Mouse (Mus musculus) heart, embryonic 13.5 days (tissue): ENCODE results near the gene Zfp654. TPM values are rescaled to one million over a fixed set of nuclear protein-coding genes. Genes with fewer than 3 reads are reported as not detected.

ENCODE experiments used
- ATAC-seq: fragments of 200-750 bp; cut with Nextera tagmentation; 2 replicates; pipeline ENCODE4 v1.8.0; 2017; ENCODE audit warnings: moderate TSS enrichment; ENCODE audit not compliant: insufficient number of reproducible peaks, low FRiP score, low TSS enrichment; ENCODE audit errors: extremely low read depth
- H3K27ac ChIP-seq: fragments of 300-500 bp; sonication (generic); replicated peaks from 2 replicates; pipeline ENCODE4 v1.5.1; 2015; ENCODE audit warnings: moderate library complexity, mild to moderate bottlenecking, inconsistent platforms
- H3K27me3 ChIP-seq: fragments of 300-500 bp; sonication (generic); replicated peaks from 2 replicates; pipeline ENCODE4 v1.6.1; 2015; ENCODE audit warnings: mild to moderate bottlenecking, inconsistent platforms
- H3K36me3 ChIP-seq: fragments of 300-500 bp; sonication (generic); 2 replicates; pipeline ENCODE4 v1.6.1; 2015; ENCODE audit warnings: mild to moderate bottlenecking, inconsistent platforms
- H3K4me1 ChIP-seq: fragments of 300-500 bp; sonication (generic); 2 replicates; pipeline ENCODE4 v1.6.1; 2015; ENCODE audit warnings: inconsistent platforms
- H3K4me2 ChIP-seq: fragments of 300-500 bp; sonication (generic); 2 replicates; pipeline ENCODE4 v1.6.1; 2015; ENCODE audit warnings: inconsistent platforms, mild to moderate bottlenecking, moderate library complexity
- H3K4me3 ChIP-seq: fragments of 300-500 bp; sonication (generic); 2 replicates; pipeline ENCODE4 v1.5.1; 2015; ENCODE audit warnings: moderate library complexity, mild to moderate bottlenecking, inconsistent platforms
- H3K9ac ChIP-seq: fragments of 300-500 bp; sonication (generic); 2 replicates; pipeline ENCODE4 v1.6.1; 2015; ENCODE audit warnings: inconsistent platforms, mild to moderate bottlenecking, moderate library complexity
- H3K9me3 ChIP-seq: fragments of 300-500 bp; sonication (generic); 2 replicates; pipeline ENCODE4 v1.6.1; 2016; ENCODE audit warnings: inconsistent platforms
- WGBS: fragments of 180-500 bp; shearing (Covaris S2); methylation state at CpG from one replicate; pipeline ENCODE4 v1.1.7; 2015; ENCODE audit warnings: mixed read lengths; 5-methylcytosine and 5-hydroxymethylcytosine counted together
- polyA plus RNA-seq: library from polyadenylated mRNA; unstranded; fragments of >200 nt; fragmentation: Nextera tagmentation; extraction: Ambion mirVana; gene quantifications from 2 replicates; pipeline ENCODE4 v1.2.1, GENCODE M21; 2015

Gene Zfp654
- polyA plus RNA-seq = 4.4 and 5.1 TPM in 2 replicates

DNA sequence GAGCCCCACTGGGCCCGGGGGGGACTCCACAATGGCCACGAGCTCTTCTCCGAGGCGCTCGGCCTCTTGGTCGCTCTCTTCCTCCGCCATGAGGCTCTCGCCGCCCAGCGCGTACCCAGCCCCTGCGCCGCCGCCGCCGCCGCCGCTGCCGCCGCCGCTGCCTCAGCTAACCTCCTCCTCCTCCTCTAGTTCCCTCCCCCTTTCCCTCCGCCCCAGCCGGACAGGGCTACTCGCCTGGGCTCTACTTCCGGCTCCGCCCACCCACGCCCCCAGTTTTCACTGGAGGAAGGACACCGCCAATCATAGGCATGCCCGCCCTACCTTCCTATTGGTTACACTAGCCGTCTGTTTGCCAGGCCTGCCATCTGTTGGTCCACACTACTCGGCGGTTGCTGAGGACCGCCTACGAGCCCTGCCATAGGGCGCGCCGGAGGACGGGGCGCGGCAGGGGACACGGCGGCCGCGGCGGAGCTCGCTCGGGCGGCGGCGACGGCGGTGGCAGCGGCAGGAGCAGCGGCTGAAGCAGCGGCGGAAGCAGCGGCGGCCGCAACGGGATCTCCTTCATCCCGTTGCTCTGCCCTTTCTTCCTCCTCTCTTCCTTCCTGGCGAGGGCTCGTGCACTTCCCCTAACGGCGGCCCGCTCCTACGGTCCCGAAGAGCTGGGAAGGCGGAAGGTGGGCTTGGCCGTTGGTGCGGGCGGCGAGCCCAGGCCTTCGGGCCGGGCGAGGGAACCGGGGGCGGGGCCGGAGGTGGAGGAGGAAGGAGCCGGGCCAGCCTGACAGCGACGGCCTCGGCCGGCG, at the start of gene Zfp654, which contains the start of gene Cggbp1:
Zfp654 (minus strand) TSS at position 90 of the 800 bp plus-strand sequence.
Cggbp1 (plus strand) TSS at position 434 of the 800 bp plus-strand sequence.
- under 1% methylated on average over 82 of the region's 85 CpGs for whole genome bisulfite sequencing
- Histone ChIP-seq H3K36me3 (peaks cover 27% of the 10 kb centered on the region), H3K4me2 (peak within 1 kb of the TSS; percentile 88), H3K27me3 (no peaks in the 10 kb centered on the region), H3K4me3 (peak within 1 kb of the TSS; percentile 95), H3K9me3 (no peaks in the 10 kb centered on the region), H3K27ac (peak within 1 kb of the TSS; percentile 99), H3K9ac (peak within 1 kb of the TSS; percentile 97), H3K4me1 (peaks cover 29% of the 10 kb centered on the region)
- ATAC-seq = peak; percentile 98

DNA sequence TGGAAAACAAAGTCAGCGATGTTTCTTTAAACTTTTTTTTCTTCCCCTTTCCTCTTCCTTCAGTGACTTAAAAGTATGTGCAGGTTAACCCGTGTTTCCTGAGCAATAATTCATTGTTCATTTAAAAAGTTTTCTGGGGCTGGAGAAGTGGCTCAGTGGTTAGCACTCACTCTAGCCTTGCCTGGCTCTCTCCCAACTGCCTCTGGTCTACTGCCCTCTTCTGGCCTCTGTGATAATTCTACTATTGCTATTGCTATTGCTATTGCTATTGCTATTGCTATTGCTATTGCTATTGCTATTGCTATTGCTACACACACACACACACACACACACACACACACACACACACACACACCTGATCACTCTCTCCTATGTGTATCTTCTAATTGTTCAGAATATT, 47.6 kb upstream of the Zfp654 start:
- H3K27me3 ChIP-seq = no peaks in the 10 kb centered on the region
- no peaks in the 10 kb centered on the region for H3K4me1 ChIP-seq
- WGBS = 69% methylated on average over 2 of the region's 2 CpGs

DNA sequence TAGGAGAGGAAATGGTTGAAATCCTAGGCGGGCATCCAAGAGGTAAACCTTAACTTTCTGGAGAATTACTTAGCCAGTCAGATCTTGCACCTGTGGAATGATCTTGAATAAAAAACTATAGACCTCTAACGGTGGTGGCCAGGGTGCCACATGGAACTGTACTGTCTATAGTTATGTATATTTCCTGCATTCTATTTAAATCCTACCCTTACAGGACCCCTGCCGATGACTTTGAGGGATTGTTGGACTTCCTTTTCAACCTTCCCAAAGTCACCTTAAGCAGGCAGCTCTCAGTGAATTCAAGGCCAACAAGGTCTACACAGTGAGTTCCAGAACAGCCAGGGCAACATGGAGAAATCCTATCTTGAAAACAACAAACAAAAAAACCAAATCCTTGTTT, 38.0 kb upstream of the Zfp654 start:
- H3K4me1 ChIP-seq = peaks cover 8% of the 10 kb centered on the region
- WGBS = 84% methylated on average over 3 of the region's 3 CpGs
- no peak for ATAC-seq

More for the DNA sequence above, 47.6 kb upstream of the Zfp654 start:
- Histone ChIP-seq H3K9ac (no peak overlapping the region), H3K4me2 (no peak overlapping the region), H3K4me3 (no peak overlapping the region), H3K27ac (no peak overlapping the region), H3K9me3 (no peaks in the 10 kb centered on the region), H3K36me3 (no peaks in the 10 kb centered on the region)
- ATAC-seq = no peak

GRCm38 (mm10) chr16:64885547-64885946, 34.1 kb upstream of the Zfp654 start:
- Histone ChIP-seq H3K4me2 (no peak overlapping the region), H3K27ac (no peak overlapping the region), H3K4me3 (no peak overlapping the region), H3K4me1 (peaks cover 16% of the 10 kb centered on the region), H3K9ac (no peak overlapping the region), H3K9me3 (peaks cover 11% of the 10 kb centered on the region; the same call in 1 of the 2 replicates), H3K36me3 (no peaks in the 10 kb centered on the region), H3K27me3 (no peaks in the 10 kb centered on the region)
- 41% methylated on average over 4 of the region's 4 CpGs for WGBS
- no peak for ATAC-seq

More for the DNA sequence above, 38.0 kb upstream of the Zfp654 start:
- peaks cover 11% of the 10 kb centered on the region; the same call in 1 of the 2 replicates for H3K9me3 ChIP-seq
- no peak overlapping the region for H3K27ac ChIP-seq
- no peaks in the 10 kb centered on the region for H3K27me3 ChIP-seq
- H3K9ac ChIP-seq = no peak overlapping the region
- no peaks in the 10 kb centered on the region for H3K36me3 ChIP-seq
- no peak overlapping the region for H3K4me2 ChIP-seq
- no peak overlapping the region for H3K4me3 ChIP-seq

GRCm38 (mm10) chr16:64885142-64885541, 33.7 kb upstream of the Zfp654 start:
- no peaks in the 10 kb centered on the region for H3K27me3 ChIP-seq
- H3K36me3 ChIP-seq = no peaks in the 10 kb centered on the region
- no peak overlapping the region for H3K27ac ChIP-seq
- ATAC-seq = no peak
- no peak overlapping the region for H3K4me3 ChIP-seq
- no peak overlapping the region for H3K4me2 ChIP-seq
- peaks cover 11% of the 10 kb centered on the region; the same call in 1 of the 2 replicates for H3K9me3 ChIP-seq
- WGBS = 32% methylated on average over 3 of the region's 3 CpGs
- H3K4me1 ChIP-seq = peaks cover 16% of the 10 kb centered on the region
- H3K9ac ChIP-seq = no peak overlapping the region

GRCm38 (mm10) chr16:64884420-64884838, 33.0 kb upstream of the Zfp654 start:
- Histone ChIP-seq H3K9me3 (peaks cover 9% of the 10 kb centered on the region; the same call in 1 of the 2 replicates), H3K4me3 (no peak overlapping the region), H3K27me3 (no peaks in the 10 kb centered on the region), H3K9ac (0 out of 2 replicates have a peak overlapping the region, but pooled peaks have one; percentile 19), H3K4me2 (peak overlapping the region; percentile 38), H3K36me3 (no peaks in the 10 kb centered on the region), H3K4me1 (peaks cover 16% of the 10 kb centered on the region), H3K27ac (no peak overlapping the region; the same call in 1 of the 2 replicates)
- WGBS = 4% methylated on average over 3 of the region's 3 CpGs
- ATAC-seq = no peak

DNA sequence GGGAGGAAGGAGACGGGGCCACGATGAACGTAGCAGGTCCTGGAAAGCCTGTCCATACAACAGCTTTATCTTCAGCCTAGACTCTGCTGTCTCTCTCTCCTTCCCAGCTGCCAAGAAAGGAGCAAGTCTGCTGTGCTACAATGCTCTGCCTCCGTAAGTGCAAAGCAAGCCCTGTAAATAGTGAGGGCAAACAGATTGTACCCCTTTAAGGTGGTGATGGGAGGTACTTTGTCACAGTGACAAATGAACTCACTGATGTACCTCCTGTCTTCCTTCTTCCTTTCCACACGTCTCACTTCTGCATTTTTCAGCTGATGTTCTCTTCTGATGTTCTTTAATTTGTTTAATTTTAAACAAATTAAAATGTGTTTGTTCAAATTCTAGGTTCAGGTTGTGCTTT, 32.4 kb upstream of the Zfp654 start:
- no peak for ATAC-seq
- H3K27me3 ChIP-seq = no peaks in the 10 kb centered on the region
- H3K36me3 ChIP-seq = no peaks in the 10 kb centered on the region
- peaks cover 16% of the 10 kb centered on the region for H3K4me1 ChIP-seq
- H3K9me3 ChIP-seq = peaks cover 5% of the 10 kb centered on the region; the same call in 1 of the 2 replicates
- no peak overlapping the region; the same call in 1 of the 2 replicates for H3K27ac ChIP-seq
- H3K9ac ChIP-seq = 0 out of 2 replicates have a peak overlapping the region, but pooled peaks have one; percentile 19
- no peak overlapping the region for H3K4me3 ChIP-seq
- peak overlapping the region; percentile 38 for H3K4me2 ChIP-seq
- WGBS = 27% methylated on average over 5 of the region's 5 CpGs

GRCm38 (mm10) chr16:64881442-64881841, 30.0 kb upstream of the Zfp654 start:
- Histone ChIP-seq H3K4me2 (no peak overlapping the region), H3K27ac (no peak overlapping the region), H3K4me1 (peaks cover 16% of the 10 kb centered on the region), H3K27me3 (no peaks in the 10 kb centered on the region), H3K4me3 (no peak overlapping the region), H3K36me3 (no peaks in the 10 kb centered on the region), H3K9ac (no peak overlapping the region), H3K9me3 (no peaks in the 10 kb centered on the region)
- no peak for ATAC-seq
- WGBS = 71% methylated on average over 2 of the region's 2 CpGs

DNA sequence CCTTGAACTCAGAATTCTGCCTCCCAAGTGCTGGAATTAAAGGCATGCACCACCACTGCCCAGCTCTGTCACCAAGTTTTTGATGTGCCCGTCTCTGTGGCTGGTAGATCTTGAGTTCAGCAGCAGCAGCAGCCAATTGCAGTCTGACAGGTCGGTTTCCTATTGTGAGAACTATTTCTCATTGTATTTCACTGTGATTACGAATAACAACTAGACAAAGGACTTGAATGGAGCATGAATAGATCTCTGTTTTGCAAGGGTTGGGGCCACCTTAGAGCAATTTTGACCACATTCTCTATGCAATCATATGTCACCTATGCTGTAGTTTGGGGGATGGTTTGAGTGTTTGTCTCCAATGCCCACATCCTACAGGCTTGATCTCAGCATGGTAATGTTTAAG, 29.5 kb upstream of the Zfp654 start:
- Histone ChIP-seq H3K4me3 (no peak overlapping the region), H3K9me3 (no peaks in the 10 kb centered on the region), H3K36me3 (no peaks in the 10 kb centered on the region), H3K27ac (no peak overlapping the region), H3K9ac (no peak overlapping the region), H3K4me1 (peaks cover 16% of the 10 kb centered on the region), H3K27me3 (no peaks in the 10 kb centered on the region), H3K4me2 (no peak overlapping the region)
- ATAC-seq = no peak
- 66% methylated on average over 3 of the region's 3 CpGs for WGBS

- WGBS = 56% methylated on average over 5 of the region's 5 CpGs
- H3K27me3 ChIP-seq = no peaks in the 10 kb centered on the region
- H3K27ac ChIP-seq = no peak overlapping the region
- H3K4me2 ChIP-seq = no peak overlapping the region
- H3K9me3 ChIP-seq = no peaks in the 10 kb centered on the region
- ATAC-seq = no peak
- H3K4me1 ChIP-seq = peaks cover 11% of the 10 kb centered on the region
- H3K4me3 ChIP-seq = no peak overlapping the region
- no peaks in the 10 kb centered on the region for H3K36me3 ChIP-seq
- H3K9ac ChIP-seq = no peak overlapping the region
These were observed 28.3 kb upstream of the Zfp654 start for GRCm38 (mm10) chr16:64879735-64880134.

- Histone ChIP-seq H3K27ac (no peak overlapping the region), H3K9ac (no peak overlapping the region), H3K36me3 (no peaks in the 10 kb centered on the region), H3K4me1 (peaks cover under 1% of the 10 kb centered on the region), H3K4me2 (no peak overlapping the region), H3K4me3 (no peak overlapping the region), H3K27me3 (no peaks in the 10 kb centered on the region), H3K9me3 (no peaks in the 10 kb centered on the region)
- ATAC-seq = no peak
- 80% methylated on average over 3 of the region's 3 CpGs for WGBS
These were observed 27.2 kb upstream of the Zfp654 start for GRCm38 (mm10) chr16:64878611-64879132.
